Mouse (Mus musculus) layer of hippocampus, postnatal 36 days (tissue): ENCODE results near the gene Armc7. TPM values are rescaled to one million over a fixed set of nuclear protein-coding genes. Genes with fewer than 3 reads are reported as not detected.
"Not testable (repeated sequence)": the region's sequence is repeated elsewhere in the genome, so short reads cannot be mapped to it uniquely, and the experiment has no call there.

Source experiments
- DNase-seq, 2 experiments: peaks; one replicate each; pipeline ENCODE4 v3.0.0; 2022
- total RNA-seq, 2 experiments: library from RNA; stranded (reverse); gene quantifications; 2 replicates each; pipeline ENCODE4 v1.2.3; 2021

Gene Armc7
- total RNA-seq, 2 experiments from 2014 or later: 10.9 to 11.2 TPM

DNA sequence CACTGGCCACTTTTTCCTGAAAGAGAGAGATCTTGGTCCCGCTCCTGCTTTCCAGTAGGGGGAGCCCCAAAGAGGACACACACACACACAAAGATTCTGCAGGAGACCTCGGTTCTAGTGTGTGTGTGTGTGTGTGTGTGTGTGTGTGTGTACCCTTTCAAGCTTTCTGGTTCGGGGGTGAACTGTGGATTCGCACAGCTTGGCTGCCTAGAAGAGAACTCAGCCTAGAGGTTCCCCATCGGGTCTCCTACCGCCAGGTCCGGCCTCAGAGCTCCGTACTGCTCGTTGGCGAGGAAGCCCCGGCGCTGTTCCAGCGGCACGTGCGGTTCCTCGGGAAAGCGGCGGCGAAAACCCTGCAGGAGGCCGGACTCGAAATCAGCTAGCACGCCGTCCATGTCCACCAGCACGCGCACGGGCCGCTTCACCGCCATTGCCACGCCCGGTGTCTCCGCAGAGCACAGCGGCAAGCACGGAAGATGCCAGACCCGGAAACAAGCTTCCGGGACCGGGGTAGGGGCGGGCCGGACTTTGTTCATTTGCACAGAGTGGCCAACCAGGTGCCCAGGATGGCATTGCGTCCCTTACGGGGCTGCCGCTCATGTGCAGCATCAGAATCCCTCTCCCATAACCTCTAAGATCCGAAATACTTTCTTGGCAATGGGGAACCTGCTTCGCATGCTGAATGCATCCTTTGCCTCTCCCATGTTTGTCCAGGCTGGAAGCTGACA is 16.1 kb downstream of the Armc7 start, which contains the start of gene Nt5c:
Nt5c (minus strand) TSS at position 507 of the 728 bp plus-strand sequence.
- DNase-seq: peak; percentile 81 to 85

DNA sequence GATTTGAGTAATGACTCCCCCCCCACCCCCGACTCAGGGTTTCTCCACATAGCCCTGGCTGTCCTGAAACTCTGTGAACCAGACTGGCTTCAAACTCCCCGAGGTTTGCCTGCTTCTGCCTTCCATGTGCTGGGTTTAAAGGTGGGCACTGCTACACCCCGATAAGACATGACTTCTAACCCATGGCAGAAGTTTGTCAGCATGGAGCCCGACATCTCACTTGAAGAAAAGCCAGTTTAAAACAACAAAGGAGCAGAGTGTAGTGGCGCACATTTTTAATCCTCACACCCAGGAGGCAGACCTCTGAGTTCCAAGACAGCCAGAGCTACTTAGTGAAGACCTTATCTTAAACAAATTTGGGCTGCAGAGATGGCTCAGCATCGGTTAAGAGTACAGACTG is 16.9 kb downstream of the Armc7 start:
- no peak for DNase-seq

DNA sequence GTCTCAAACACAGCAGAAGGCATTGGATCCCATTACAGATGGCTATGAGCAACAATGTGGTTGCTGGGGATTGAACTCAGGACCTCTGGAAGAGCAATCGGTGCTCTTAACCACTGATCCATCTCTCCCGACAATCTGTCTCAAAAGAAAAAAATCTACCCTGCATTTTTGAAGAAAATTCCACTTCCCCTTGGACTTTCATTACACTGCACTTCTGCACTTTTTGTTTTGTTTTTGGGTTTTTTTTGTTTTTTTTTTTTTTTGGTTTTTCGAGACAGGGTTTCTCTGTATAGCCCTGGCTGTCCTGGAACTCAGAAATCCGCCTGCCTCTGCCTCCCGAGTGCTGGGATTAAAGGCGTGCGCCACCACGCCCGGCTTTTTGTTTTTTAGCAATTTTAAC is 21.1 kb downstream of the Armc7 start:
- DNase-seq: not testable (repeated sequence)

DNA sequence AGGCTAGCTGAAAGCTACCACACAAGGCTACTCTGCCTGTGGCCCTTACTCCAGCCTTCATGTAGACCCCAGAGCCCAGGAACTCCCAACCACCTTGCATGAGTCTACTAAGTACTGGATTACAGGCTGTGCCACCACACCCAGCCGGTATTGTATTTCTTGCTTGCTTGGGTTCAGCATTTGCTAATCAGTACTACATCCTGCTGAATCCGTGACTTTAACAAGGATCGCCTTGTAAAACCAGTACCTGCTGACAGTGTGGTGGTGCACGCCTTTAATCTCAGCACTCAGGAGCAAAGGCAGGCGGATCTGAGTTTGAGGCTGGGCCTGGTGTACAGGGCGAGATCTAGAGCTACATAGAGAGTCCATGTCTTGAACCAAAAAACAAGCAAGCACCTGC is 27.2 kb downstream of the Armc7 start:
- no peak for DNase-seq

DNA sequence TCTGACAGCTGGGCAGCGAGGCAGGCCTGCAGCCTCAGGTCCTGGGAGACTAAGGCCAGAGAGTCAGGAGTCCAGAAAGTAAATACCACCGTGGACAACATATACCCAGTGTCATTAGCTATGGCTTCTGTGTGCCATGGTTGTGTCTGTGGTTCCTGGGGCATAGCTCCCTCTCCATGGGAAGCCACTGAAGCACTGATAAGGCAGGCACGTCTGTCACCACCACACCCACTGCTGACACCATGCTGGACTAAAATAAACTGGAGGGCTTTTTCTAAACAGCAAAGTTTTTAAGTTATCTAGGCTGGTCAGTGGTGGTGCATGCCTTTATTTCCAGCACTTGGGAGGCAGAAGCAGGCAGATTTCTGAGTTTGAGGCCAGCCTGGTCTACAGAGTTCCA is 31.1 kb downstream of the Armc7 start:
- no peak for DNase-seq

DNA sequence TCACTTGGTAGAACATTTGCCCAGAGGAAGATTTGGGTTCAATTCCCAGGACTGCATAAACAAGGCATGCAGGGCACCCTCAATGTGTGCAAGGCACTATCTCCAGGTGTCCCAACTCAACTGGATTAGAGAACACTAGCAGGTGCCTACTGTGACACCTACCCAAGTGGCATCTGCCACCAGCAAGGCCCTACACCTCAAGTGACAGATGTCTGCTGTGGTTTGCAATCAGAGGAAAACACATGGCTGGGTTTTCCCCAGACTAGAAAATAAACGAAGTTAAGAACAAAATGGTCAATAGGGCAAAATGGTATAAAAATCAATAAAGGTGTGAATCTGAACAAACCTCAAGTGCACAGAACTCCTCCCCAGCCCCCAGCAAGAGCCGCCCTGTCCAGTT is 32.6 kb downstream of the Armc7 start:
- DNase-seq: no peak

DNA sequence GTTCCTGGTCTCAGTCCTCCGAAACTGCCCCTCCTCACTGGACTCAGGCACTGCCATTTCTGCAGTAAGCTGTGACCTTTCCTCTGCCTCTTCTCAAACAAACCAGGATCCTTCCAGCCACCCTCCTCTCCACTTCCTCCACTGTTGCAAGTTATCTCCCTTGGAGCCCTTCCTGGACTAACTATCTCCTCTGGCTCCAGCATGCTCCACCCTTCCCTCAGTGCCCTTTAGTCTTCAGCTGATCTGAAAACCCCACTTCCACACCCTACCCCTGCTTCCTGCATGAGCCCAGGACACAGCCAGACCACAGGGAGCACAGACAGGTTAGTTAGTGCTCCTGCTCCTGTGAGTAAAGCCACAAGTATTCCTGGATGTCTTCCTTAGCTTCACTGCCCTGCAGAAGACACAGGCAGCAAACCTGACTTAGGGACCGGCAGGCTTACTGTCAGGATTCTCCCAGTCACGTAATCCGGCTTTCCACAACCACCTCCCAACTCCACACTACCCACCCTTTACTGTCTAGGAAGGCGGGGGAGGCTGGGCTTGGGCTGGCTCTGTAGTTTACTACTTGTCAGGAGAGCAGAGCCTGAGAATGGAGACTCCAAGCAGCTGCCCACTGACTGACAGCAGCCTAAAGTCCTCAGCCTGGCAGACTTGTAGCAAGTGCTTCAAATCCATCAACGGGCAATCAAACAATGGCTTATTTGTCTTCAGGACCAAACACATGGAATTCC is 34.5 kb downstream of the Armc7 start:
- no peak for DNase-seq

DNA sequence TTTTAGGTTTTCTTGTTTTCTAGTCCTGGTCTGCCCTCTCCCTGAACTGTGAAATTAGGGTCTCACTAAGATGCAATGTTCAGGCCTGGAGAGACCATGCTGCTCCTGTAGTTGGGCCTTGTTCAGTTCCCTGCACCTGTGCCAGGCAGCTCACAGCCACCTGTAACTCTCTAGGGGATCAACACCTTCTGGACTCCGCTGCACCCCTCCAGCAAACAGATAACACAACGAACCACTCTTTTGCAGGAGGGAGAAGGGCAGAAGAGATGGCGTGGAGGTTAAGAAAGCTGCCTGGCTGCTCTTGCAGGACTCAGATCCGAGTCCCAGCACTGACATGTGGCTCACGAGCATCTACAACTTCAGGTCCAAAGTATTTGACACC is 35.0 kb downstream of the Armc7 start:
- no peak for DNase-seq

DNA sequence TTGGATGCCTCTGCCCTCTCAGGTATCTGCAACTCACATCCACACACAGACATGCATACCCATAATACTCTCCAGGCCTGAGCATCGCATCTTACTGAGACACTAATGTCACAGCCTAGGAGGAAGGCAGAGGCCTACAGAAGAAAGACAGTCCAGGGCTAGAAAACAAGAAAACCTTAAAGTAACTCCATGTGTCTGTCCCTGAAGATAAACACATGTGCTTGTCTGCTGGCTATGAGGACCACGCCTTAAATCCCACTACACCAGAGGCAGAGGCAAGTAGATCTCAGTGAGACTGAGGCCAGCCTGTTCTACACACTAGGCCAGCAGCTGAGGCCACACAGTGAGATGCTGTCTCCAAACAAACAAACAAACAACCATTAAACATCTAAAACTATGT is 35.7 kb downstream of the Armc7 start:
- DNase-seq: no peak

DNA sequence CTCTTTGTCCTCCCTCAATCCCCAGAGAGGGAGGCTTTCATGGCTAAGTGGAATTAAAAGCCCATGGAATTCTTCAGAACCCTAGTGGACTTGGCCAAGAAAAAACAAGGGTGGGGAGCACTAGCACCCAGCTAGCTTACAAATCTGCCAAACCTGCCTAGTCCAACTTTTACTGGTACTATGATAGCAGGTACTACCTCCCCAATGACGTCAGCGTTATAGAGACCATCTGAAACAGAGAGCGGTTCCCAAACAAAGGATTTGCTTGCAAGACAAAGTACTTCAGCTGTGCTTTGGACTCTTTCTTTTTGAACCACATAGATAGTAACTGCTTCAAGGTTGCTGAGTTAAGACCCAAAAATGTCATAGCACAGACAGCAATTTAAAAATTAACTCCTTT is 36.5 kb downstream of the Armc7 start:
- DNase-seq: no peak

DNA sequence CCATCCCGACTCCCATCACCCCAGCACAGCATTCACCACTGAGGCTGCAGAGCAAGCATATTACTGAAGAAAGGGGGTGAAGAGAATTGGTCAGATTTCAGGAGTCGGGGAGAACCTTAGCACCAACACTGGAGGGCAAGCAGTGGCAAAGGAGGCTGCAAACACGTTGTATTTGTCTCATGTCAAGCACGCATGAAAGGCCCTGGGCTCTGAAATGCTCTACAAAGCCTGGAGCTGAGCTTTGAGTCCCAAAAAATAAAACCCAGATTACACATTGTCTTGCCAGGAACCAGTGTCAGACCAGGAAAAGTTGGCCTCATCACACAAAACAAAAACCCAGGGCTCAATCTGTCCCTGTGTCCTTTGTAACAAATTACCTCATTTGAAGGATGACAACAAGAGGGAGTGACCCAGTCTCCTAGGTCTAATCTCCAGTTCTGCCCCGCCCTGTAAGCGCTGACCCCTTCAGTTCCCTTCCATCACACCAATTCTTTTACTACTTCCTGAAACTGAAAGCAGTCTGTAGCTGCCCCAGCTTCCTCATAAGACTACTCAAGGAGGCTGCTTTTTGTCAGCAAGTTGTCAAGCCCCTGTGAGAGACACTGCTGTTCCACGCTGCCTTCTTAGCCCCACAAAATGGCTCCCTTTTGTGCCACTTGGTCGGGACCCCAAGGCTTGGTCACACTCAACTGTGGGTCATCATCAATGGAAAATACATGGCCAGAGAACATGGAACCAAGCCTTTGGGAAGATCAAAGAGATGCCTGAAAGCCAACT is 37.1 kb downstream of the Armc7 start:
- no peak for DNase-seq

DNA sequence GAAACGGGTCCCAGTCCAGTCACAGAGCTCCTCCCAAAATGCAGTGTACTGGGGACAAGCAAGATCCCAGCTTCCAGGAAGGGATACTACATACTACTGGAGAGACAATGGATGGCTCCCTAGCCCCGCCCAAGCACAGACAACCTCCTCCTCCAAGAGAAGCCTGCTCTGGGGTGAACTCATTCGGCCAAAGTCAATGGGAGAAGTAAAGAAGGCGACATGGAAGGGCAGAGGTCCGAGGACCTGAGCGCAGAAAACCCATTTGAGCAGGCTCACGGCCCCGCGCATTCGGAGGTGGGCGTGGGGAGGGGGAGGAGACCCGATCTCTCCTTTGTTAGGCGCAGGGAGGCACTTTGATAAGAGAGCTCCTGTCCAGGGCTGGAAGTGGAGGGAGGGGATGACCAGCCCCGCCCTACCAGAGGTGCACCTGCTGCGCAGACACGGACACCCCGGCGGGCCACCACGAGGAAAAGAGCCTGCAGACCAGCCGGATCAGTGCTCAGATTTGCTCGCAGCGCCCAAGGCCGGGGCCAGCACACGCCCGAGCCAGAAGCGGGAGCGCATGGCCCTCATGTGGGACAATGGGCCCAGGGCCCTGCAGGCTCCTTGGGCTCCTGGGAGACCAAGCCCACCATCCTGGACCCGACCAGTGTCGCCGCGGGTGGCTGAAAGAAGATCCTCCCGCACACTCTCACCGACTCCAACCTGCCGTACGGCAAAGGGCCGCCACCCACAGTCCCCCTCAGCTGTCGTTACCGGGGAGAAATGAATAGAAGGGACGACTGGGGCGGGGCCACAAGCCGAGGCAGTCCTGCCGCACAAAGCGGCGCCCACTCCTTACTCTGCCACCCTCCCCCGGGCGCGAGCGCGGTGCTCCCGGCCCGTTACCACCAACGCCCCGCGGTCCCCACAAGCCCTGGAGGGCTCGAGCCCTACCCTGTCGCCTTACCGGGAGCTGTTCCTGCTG is 38.1 kb downstream of the Armc7 start:
- peak in 1 of 2 experiments; percentile 34 for DNase-seq

DNA sequence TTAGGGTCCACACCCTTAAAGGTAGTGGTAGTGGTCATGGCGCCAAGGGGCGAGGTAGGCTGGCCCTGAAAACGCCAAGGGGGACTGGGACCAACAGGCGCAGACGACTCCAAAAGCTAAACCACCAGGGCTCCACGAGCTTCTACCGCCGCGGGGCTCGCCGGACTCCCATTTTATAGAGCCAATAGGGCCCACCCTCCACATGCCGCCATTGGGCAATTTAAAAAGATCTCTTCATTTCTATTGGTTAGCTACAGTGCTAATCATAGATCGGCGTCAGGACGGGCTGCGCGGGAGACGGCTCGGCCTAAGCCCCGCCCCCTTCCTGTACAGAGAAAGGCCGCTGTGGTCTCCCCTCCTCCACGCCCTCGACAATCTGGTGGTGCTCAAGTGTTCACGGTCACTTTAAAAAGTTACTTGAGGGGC is 38.8 kb downstream of the Armc7 start, which contains the start of gene Jpt1:
Jpt1 (minus strand) TSS at position 150 of the 426 bp plus-strand sequence.
- DNase-seq: peak; percentile 94 to 97

DNA sequence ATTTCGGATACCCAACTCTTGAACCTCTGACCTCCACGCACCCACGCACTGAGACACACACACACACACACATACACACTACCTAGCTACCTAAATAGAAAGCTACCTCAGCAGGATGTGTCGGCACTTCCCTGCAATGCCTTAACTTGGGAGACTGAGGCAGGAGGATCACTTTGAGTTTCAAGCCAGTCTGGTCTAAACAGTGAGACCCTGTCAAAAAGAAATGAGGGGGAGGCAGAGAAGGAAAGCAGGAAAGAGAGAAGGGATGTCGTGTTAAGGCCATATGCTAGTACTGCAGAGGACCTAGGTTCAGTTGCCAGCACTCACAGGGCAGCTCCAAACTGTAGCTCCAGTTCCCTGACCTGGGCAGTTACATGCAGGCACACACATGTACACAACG is 39.6 kb downstream of the Armc7 start:
- DNase-seq: no peak

DNA sequence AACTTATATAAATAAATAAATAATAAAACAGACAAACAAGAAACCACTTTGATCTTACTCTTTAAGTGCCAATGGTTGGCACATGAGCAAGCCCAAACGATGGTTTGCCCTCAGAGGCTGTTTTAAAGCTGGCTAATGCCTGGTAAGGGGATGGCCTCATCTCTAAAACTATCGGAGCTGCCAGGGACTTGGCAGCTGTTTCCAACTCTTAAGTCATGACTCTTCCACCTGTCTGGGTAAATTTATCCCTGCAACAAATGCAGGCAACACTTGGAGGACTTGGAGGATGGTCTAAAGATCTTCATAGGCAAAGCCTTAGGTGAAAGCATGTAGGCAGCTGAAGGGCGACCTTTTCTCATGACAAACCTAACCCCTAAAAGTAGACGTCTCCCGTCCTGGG is 41.5 kb downstream of the Armc7 start:
- no peak for DNase-seq

DNA sequence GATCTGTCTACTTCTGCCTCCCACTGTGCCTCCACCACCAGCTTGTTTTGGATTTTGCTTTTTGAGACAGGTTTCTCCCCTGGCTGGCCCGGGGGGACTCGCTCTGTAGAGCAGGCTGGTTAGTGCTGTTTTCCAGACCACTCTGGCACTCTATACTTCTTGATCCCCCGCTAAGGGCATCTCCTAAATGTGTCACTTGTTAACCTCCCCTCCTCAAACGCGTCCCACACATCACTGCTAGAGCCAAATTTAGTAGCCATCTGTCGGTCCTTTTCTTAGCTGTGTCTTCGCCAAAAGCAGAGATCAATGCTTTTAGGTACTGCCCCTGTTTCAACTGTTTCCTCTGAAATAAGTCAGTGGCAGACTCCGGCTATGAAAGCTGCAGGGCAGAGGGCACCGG is 43.2 kb downstream of the Armc7 start:
- DNase-seq: no peak

DNA sequence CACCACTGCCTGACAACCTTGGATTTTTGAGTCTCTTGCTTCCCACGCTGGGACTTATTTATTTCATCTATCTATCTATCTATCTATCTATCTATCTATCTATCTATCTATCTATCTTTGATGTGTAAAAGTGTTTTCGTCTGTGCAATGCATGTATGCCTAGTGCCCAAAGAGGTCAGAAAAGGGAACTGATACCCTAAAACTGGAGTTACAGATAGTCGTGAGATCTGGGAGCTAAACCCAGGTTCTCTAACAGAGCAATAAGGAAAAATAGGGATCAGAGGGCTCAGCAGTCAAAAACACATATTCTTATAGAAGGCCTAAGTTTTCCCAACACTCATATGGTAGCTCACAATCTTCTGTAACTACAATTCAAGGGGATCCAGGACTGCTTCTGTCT is 44.1 kb downstream of the Armc7 start:
- DNase-seq: no peak

DNA sequence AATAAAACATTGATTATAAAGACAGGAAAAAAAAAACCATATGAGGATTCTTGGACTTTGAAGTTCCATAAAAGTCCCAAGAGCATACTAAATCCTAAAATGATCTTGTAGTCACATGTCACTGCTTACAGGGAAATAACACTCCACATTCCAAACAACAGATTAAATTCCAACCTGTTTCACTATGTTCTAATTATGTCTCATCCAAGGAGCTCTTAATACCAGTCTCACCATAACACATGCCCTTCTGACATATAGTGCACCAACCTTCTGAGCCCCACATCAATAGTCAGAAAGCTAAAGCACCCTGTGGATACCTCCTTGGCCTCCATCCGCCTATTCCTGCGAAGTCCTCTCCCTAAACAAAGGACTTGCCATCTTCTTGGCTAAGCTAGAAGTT is 44.8 kb downstream of the Armc7 start:
- no peak for DNase-seq

DNA sequence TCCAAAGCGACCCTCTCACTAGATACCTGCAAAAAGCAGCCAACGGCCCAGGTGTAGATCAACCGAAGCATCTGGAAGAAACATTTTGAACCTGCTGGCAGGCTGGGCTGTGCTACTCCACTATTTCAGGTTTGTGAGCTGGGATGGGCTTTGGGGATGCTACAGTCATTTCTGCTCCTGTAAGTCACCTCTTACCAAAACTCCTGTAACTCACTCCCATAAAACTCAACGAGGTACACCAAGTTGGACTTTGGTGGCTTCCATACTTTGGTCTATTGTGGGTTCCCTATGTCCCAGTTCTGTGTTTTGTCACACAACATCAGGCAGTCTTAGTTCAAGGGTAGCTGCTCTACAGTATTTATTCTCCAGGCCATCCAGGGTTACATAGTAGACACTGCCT is 45.6 kb downstream of the Armc7 start:
- DNase-seq: no peak

DNA sequence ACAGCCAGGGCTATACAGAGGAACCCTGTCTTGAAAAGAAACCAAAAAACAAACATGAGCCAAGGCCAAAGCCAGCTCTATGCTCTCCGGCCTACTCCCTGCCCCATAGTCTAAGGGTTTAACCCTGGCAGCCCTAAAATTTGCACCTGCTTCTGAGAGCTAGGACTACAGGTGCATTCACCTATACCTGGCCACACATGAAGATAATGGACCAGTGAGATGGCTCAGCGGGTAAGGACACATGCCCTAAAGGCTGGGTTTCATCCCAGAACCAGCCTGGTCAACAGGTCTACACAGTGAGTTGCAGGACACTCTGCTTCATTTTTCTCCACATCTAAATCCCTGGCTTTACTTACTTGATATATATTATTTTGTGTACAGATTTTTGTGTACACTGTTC is 46.8 kb downstream of the Armc7 start:
- DNase-seq: no peak

DNA sequence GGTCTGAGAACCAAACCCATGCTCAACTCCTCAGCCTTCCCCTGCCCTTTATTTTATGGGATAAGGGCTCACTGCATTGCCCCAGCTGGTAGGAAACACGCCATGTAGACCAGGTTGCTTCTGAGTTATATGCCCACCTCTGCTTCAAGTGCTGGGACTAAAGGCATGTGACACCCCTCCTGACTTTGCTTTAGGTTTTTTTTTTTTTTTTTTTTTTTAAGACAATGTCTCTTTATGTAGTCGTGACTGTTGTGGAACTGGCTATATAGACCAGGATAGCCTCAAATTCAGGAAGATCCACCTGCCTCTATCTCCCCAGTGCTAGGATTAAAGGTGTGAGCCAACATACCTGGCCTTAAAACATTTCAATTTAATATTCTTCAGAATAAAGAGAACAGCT is 47.2 kb downstream of the Armc7 start:
- no peak for DNase-seq

DNA sequence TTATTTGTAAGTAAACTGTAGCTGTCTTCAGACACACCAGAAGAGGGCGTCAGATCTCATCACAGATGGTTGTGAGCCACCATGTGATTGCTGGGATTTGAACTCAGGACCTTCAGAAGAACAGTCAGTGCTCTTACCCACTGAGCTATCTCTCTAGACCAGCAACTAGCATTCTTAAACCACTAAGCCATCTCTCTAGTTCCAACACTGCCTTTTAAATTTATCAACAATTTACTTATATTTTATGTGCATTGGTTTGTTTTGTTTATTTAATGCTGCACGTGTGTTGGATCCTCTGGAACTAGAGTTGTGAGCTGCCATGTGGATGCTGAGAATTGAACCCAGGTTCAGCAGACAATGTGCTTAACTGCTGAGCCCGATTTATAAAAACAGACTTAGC is 51.0 kb downstream of the Armc7 start:
- not testable (repeated sequence) for DNase-seq
